Mouse (Mus musculus) G1E-ER4 (cell line): ENCODE results near the gene Srgap3. TPM values are rescaled to one million over a fixed set of nuclear protein-coding genes. Genes with fewer than 3 reads are reported as not detected.

Experiments used
- GATA1 ChIP-seq: IDR thresholded peaks from one replicate; pipeline ENCODE4 v1.8.0; 2012; ENCODE audit warnings: low read length, inconsistent platforms
- polyA plus RNA-seq: library from polyadenylated mRNA; stranded (reverse); fragments of >175 nt; gene quantifications from 2 replicates; pipeline ENCODE4 v1.2.3, GENCODE M21; 2012

Gene Srgap3
- polyA plus RNA-seq, 1 experiment = not detected

DNA sequence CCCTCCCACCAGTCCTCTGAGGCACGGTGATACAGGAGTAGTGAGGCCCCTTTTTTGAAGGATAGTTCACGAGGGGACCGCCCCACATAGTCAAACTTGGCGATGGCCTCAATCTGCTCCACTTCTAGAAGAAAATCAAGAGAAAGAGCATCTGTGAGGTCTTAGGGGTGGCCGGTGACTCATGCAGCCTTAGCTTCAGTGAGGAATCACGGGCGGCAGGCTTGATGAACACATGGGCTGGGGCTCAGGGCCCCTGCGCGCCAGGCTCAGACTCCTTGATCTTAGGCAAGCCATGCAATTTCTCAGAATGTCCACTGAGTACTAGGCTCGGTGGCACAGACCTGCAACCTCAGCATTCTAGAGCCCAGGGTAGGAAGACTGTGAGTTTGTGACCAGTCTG is 215.7 kb downstream of the Srgap3 start:
- no peak for TF ChIP-seq GATA1

- no peak for TF ChIP-seq GATA1
Observed at GRCm38 (mm10) chr6:112728760-112729422, 218.2 kb downstream of the Srgap3 start.

DNA sequence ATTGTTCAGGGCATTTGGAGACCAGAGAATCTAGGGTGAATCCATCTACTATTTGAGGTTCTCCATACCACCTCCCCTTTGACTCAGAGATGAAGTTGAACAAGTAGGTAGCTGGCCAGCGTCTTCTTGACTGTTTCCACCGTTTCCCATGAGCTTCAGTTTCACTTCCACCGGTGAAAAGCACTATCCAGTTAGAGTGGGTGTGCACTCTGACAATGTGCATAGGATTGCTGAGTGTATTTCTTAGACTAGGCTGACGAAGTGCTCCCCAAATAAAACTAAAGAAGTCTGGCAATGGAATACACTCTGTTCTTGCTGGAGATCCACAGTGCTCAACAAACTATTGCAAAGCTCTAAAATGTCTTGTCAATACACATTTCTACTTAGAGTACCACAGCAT is 221.6 kb downstream of the Srgap3 start:
- no peak for TF ChIP-seq GATA1

DNA sequence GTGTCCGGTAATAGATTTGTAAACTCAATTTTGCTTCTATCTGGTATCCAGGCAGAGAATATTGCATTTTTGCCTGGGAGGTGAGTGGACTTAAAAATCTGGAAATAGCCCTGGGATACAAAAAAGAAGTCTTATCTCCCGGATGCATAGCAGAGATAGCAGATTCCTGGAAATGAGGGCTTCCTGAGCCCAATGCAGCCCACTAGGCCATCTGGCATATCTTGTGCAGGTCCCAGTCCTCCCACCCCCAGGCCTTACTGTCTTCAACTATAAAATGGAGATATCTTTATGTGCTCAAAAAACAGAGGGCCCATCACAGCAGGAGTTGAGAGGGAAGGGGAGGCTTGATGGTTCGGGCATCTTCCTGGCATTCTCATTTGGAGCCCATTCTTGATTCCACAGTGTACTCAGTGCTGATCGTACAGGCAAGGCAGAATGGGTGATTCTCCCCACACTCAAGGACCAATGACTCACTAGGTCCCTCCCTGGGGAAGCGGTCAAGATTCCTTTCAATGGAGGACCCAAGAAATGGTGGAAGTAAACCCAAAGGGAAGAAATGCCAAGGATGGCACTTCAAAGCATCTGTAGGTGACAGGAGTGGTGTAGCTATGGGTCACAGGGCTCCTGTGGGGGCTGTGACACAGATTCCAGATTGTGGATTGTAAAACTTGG is 226.5 kb downstream of the Srgap3 start:
- TF ChIP-seq GATA1 = no peak

DNA sequence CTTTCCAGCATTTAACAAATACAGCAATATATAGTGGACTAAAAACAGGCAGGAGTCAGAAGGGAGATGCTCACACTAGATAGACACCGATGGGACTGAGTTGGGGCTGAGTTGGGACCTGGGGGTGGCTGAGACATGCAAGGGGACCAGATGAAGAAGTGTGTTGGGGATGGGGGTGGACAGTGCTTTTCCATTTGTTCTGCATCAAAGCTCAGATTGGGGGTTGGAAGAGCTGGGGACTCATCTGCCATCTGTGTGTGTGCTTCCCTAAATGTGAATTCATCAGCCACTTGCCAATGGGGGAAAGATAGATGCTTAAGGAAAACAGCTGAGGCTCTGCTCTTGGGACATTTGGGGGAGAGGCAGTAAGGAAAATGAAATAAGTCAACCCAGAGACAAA is 227.1 kb downstream of the Srgap3 start:
- no peak for TF ChIP-seq GATA1

GRCm38 (mm10) chr6:112717168-112717567 is 229.9 kb downstream of the Srgap3 start:
- TF ChIP-seq GATA1 = no peak

GRCm38 (mm10) chr6:112713951-112714350 is 233.1 kb downstream of the Srgap3 start:
- TF ChIP-seq GATA1 = no peak

- TF ChIP-seq GATA1 = no peak
Observed at GRCm38 (mm10) chr6:112700392-112700791, 246.7 kb downstream of the Srgap3 start.

DNA sequence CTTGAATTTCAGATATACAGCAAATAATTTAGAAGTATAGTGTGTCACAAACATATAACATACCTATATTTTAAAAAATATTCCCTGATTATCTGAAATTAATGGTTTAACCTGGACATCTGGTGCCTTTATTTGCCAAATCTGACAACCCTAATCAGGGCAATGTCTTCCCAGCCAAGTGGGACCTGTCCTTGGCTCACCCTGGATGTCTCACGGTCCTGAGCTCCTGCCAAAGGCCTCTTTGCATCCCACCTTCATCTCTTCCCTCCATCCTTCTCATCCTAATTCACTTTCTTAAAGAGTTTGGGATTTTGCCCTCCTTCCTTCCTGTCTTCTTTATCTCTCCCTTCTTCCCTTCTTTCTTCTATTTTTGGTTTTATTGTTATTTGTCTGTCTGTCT is 248.0 kb downstream of the Srgap3 start:
- no peak for TF ChIP-seq GATA1

- no peak for TF ChIP-seq GATA1
Observed at GRCm38 (mm10) chr6:112696056-112696950, 250.8 kb downstream of the Srgap3 start, which contains the start of gene Rad18. Gene Rad18 (minus strand): TSS chr6:112696686.

GRCm38 (mm10) chr6:112694492-112694891 is 252.6 kb downstream of the Srgap3 start:
- no peak for TF ChIP-seq GATA1

DNA sequence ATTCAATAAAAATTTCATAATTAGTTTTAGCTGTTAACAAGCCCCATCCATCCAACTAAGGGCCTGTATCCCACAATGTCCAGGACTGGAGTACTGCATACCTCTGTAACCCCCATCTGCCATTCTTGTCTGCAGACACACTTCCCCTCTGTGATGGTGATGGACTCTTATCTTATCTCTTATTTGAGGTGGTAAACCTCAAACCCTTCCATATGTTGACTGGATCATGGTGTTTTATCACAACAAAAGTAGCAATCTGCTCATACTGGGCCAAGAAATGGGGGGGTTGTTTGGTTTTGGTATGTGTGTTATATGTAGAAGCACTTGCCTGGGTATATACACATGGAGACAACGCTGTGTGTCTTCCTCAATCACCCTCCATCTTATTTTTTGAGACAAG is 255.5 kb downstream of the Srgap3 start:
- TF ChIP-seq GATA1 = peak; percentile 32

GRCm38 (mm10) chr6:112688033-112688432 is 259.0 kb downstream of the Srgap3 start:
- no peak for TF ChIP-seq GATA1

DNA sequence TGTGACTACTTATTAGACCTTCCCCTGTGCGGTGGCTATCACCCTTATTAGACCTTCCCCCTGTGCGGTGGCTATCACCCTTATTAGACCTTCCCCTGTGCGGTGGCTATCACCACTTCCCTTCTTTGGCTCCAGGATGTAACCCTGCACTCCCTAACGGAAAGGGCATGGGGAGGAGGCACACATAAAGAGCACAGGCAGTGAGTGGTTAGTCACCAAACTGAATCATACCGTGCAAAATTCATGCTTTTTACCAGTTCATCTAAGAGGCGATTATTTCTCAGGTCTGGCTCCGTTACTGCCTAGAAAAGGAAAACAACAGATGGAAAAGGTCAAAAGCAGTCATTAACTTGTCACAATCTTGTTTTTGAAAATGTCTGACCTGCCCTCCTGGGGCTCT is 260.6 kb downstream of the Srgap3 start:
- TF ChIP-seq GATA1 = no peak

DNA sequence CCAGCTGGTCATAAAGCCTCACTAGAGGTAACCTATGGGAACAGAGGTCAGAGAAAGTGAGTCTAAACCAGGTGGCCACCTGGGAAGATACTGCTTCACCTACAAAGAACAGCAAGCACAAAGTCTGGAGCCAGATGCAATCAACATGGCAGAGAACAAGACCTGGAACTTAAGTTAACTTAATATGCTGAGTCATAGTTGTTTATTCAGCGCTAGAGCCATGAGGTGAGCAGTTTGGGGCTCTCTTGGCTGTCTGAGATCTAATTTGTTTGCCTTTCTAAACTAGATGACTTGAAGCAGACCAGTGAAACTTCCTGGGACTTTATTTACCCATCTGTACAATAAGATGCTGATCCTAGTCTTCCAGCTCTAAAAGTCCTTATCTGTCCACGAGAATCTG is 263.0 kb downstream of the Srgap3 start:
- no peak for TF ChIP-seq GATA1

Other genes with a start within 250 kb of the Srgap3 start
- 3.9 and 4.7 TPM in 2 replicates for gene Thumpd3, start 99.0 kb upstream of the Srgap3 start, polyA plus RNA-seq
- 108 and 197 TPM in 2 replicates for gene Setd5, start 130.1 kb upstream of the Srgap3 start, polyA plus RNA-seq
- gene Lhfpl4, start 248.1 kb upstream of the Srgap3 start, polyA plus RNA-seq = not detected in 2 replicates